Mouse (Mus musculus) myocyte (in vitro differentiated cells): ENCODE data around the gene 1700020N01Rik. TPM values are rescaled to one million over a fixed set of nuclear protein-coding genes. Genes with fewer than 3 reads are reported as not detected.

Experiments used
- H3K27me3 ChIP-seq: one replicate; pipeline ENCODE4 v1.6.1; 2011; ENCODE audit not compliant: control insufficient read depth, insufficient read depth, insufficient read length
- H3K36me3 ChIP-seq: one replicate; pipeline ENCODE4 v1.6.1; 2011; ENCODE audit not compliant: control insufficient read depth, insufficient read depth
- H3K4me2 ChIP-seq: one replicate; pipeline ENCODE4 v1.6.1; 2011; ENCODE audit warnings: low read depth, control low read depth
- H3K4me3 ChIP-seq: one replicate; pipeline ENCODE4 v1.5.1; 2011; ENCODE audit warnings: mild to moderate bottlenecking, control low read depth, moderate library complexity
- H3K79me2 ChIP-seq: one replicate; pipeline ENCODE4 v1.6.1; 2011; ENCODE audit not compliant: control insufficient read depth, insufficient read depth
- H3ac ChIP-seq: one replicate; pipeline ENCODE4 v1.6.1; 2011; ENCODE audit not compliant: control insufficient read depth, insufficient read length
- CEBPB ChIP-seq: IDR thresholded peaks from 2 replicates; pipeline ENCODE4 v1.6.1; 2011; ENCODE audit warnings: mild to moderate bottlenecking, moderate library complexity; ENCODE audit not compliant: poor library complexity, insufficient read depth, severe bottlenecking
- E2F4 ChIP-seq: IDR thresholded peaks from one replicate; pipeline ENCODE4 v1.6.1; 2011; ENCODE audit warnings: mild to moderate bottlenecking, control low read depth, moderate library complexity; ENCODE audit not compliant: insufficient read depth
- MAX ChIP-seq: IDR thresholded peaks from one replicate; pipeline ENCODE4 v1.6.1; 2011; ENCODE audit warnings: low read depth, mild to moderate bottlenecking, control low read depth
- MYOD1 ChIP-seq, 3 experiments: IDR thresholded peaks; one replicate each; pipeline ENCODE4 v1.6.1; 2011; ENCODE audit warnings: control low read depth in 2 of 3, low read depth in 2 of 3, mild to moderate bottlenecking in 2 of 3, moderate library complexity in 1 of 3; ENCODE audit not compliant: insufficient read length in 2 of 3, control insufficient read depth in 1 of 3
- MYOG ChIP-seq, 3 experiments: IDR thresholded peaks; one replicate each; pipeline ENCODE4 v1.6.1; 2011; ENCODE audit warnings: control low read depth in 2 of 3, low read depth in 2 of 3, mild to moderate bottlenecking in 2 of 3; ENCODE audit not compliant: insufficient read length in 2 of 3, control insufficient read depth in 1 of 3, insufficient read depth in 1 of 3
- POLR2A ChIP-seq: IDR thresholded peaks from one replicate; pipeline ENCODE4 v1.6.1; 2011; ENCODE audit warnings: low read depth, mild to moderate bottlenecking, control low read depth, moderate library complexity; ENCODE audit not compliant: insufficient read length
- POLR2AphosphoS2 ChIP-seq: IDR thresholded peaks from one replicate; pipeline ENCODE4 v1.6.1; 2011; ENCODE audit warnings: low read depth, control low read depth; ENCODE audit not compliant: insufficient read length
- REST ChIP-seq: IDR thresholded peaks from one replicate; pipeline ENCODE4 v1.6.1; 2011; ENCODE audit warnings: mild to moderate bottlenecking, control low read depth, moderate library complexity; ENCODE audit not compliant: insufficient read depth, insufficient read length
- SRF ChIP-seq: IDR thresholded peaks from one replicate; pipeline ENCODE4 v1.6.1; 2011; ENCODE audit warnings: low read depth; ENCODE audit not compliant: control insufficient read depth, insufficient read length
- TCF12 ChIP-seq: IDR thresholded peaks from one replicate; pipeline ENCODE4 v1.6.1; 2011; ENCODE audit warnings: mild to moderate bottlenecking, control low read depth; ENCODE audit not compliant: poor library complexity, insufficient read depth, severe bottlenecking
- TCF3 ChIP-seq: IDR thresholded peaks from one replicate; pipeline ENCODE4 v1.6.1; 2011; ENCODE audit warnings: low read depth, control low read depth; ENCODE audit not compliant: insufficient read length
- USF1 ChIP-seq: IDR thresholded peaks from one replicate; pipeline ENCODE4 v1.6.1; 2011; ENCODE audit warnings: low read depth, mild to moderate bottlenecking, control low read depth, moderate library complexity
- polyA plus RNA-seq: library from polyadenylated mRNA; unstranded; fragments of >200 nt; fragmentation: generic; extraction: Trizol; gene quantifications from one replicate; pipeline ENCODE4 v1.2.1, GENCODE M21; 2012; ENCODE audit warnings: missing spikeins

Gene 1700020N01Rik
- polyA plus RNA-seq, 1 experiment, result not detected

GRCm38 (mm10) chr10:21670168-21670567 lies 77.2 kb downstream of the 1700020N01Rik start:
- Histone ChIP-seq H3K79me2 (no peaks in the 10 kb centered on the region), H3ac (no peak overlapping the region), H3K36me3 (no peaks in the 10 kb centered on the region), H3K4me2 (peak overlapping the region; percentile 3), H3K27me3 (no peaks in the 10 kb centered on the region), H3K4me3 (no peak overlapping the region)
- TF ChIP-seq USF1, result no peak
- TF ChIP-seq SRF, result no peak
- TF ChIP-seq MAX, result no peak
- no peak for TF ChIP-seq TCF3
- no peak for TF ChIP-seq CEBPB
- TF ChIP-seq POLR2A, result no peak
- TF ChIP-seq MYOD1 (IDR thresholded peaks at IDR 0.05; ENCODE audit: control insufficient read depth in 1 of 3, insufficient read length in 2 of 3, low read depth in 2 of 3), result no peak
- no peak for TF ChIP-seq POLR2AphosphoS2
- no peak for TF ChIP-seq TCF12
- no peak for TF ChIP-seq E2F4
- no peak for TF ChIP-seq MYOG (IDR thresholded peaks at IDR 0.05; ENCODE audit: control insufficient read depth in 1 of 3, insufficient read depth in 1 of 3, insufficient read length in 2 of 3, low read depth in 2 of 3)
- no peak for TF ChIP-seq REST

Other genes starting within 250 kb of the 1700020N01Rik start
- not detected for gene Aldh8a1, start 215.9 kb upstream of the 1700020N01Rik start, polyA plus RNA-seq